Mouse (Mus musculus) hindbrain, embryonic 12.5 days (tissue): ENCODE results near the gene Tmem243. TPM values are rescaled to one million over a fixed set of nuclear protein-coding genes. Genes with fewer than 3 reads are reported as not detected.
"Not testable (repeated sequence)": the region's sequence is repeated elsewhere in the genome, so short reads cannot be mapped to it uniquely, and the experiment has no call there.

ENCODE experiments used
- ATAC-seq: fragments of 200-750 bp; cut with Nextera tagmentation; 2 replicates; pipeline ENCODE4 v1.8.0; 2017; ENCODE audit warnings: moderate TSS enrichment; ENCODE audit not compliant: low FRiP score
- H3K27ac ChIP-seq: fragments of 300-500 bp; sonication (generic); 2 replicates; pipeline ENCODE4 v1.5.1; 2016; ENCODE audit warnings: mild to moderate bottlenecking
- H3K27me3 ChIP-seq: fragments of 300-500 bp; sonication (generic); 2 replicates; pipeline ENCODE4 v1.6.1; 2016; ENCODE audit warnings: mild to moderate bottlenecking
- H3K36me3 ChIP-seq: fragments of 300-500 bp; sonication (generic); 2 replicates; pipeline ENCODE4 v1.6.1; 2016; ENCODE audit warnings: mild to moderate bottlenecking
- H3K4me1 ChIP-seq: fragments of 300-500 bp; sonication (generic); 2 replicates; pipeline ENCODE4 v1.6.1; 2016
- H3K4me2 ChIP-seq: fragments of 300-500 bp; sonication (generic); replicated peaks from 2 replicates; pipeline ENCODE4 v1.6.1; 2016; ENCODE audit warnings: mild to moderate bottlenecking
- H3K4me3 ChIP-seq: fragments of 300-500 bp; sonication (generic); 2 replicates; pipeline ENCODE4 v1.5.1; 2016; ENCODE audit warnings: mild to moderate bottlenecking
- H3K9ac ChIP-seq: fragments of 300-500 bp; sonication (generic); 2 replicates; pipeline ENCODE4 v1.6.1; 2016; ENCODE audit warnings: mild to moderate bottlenecking, moderate library complexity
- H3K9me3 ChIP-seq: fragments of 300-500 bp; sonication (generic); replicated peaks from 2 replicates; pipeline ENCODE4 v1.6.1; 2016; ENCODE audit warnings: mild to moderate bottlenecking
- WGBS: fragments of 180-500 bp; shearing (Covaris S2); methylation state at CpG from one replicate; pipeline ENCODE4 v1.1.7; 2016; 5-methylcytosine and 5-hydroxymethylcytosine counted together
- polyA plus RNA-seq: library from polyadenylated mRNA; unstranded; fragments of >200 nt; fragmentation: Nextera tagmentation; extraction: Ambion mirVana; gene quantifications from 2 replicates; pipeline ENCODE4 v1.2.1, GENCODE M21; 2016

Gene Tmem243
- polyA plus RNA-seq, 1 experiment from 2014 or later = 22.0 TPM

- Histone ChIP-seq H3K4me3 (peak within 1 kb of the TSS; percentile 97), H3K4me2 (peak within 1 kb of the TSS; percentile 76), H3K9me3 (no peaks in the 10 kb centered on the region), H3K36me3 (no peaks in the 10 kb centered on the region), H3K27me3 (no peaks in the 10 kb centered on the region), H3K9ac (peak within 1 kb of the TSS; percentile 97), H3K4me1 (peaks cover 17% of the 10 kb centered on the region), H3K27ac (peak within 1 kb of the TSS; percentile 100)
- WGBS = under 1% methylated on average over 55 of the region's 64 CpGs
- ATAC-seq = peak; percentile 97
These were observed 61.1 kb downstream of the Tmem243 start, which contains the start of gene Dmtf1 for GRCm38 (mm10) chr5:9161456-9162041. Gene Dmtf1, minus strand, starts transcription at chr5:9161776.

- Histone ChIP-seq H3K4me1 (peaks cover 12% of the 10 kb centered on the region), H3K9ac (peak overlapping the region; percentile 74), H3K27ac (peak overlapping the region; percentile 100), H3K27me3 (no peaks in the 10 kb centered on the region), H3K4me2 (peak overlapping the region; percentile 76), H3K4me3 (peak overlapping the region; percentile 97), H3K36me3 (no peaks in the 10 kb centered on the region), H3K9me3 (no peaks in the 10 kb centered on the region)
- peak; percentile 44 for ATAC-seq
- 18% methylated on average over 7 of the region's 7 CpGs for WGBS
These were observed 61.6 kb downstream of the Tmem243 start for GRCm38 (mm10) chr5:9162088-9162487.

GRCm38 (mm10) chr5:9163411-9163810 lies 62.9 kb downstream of the Tmem243 start:
- Histone ChIP-seq H3K9ac (no peak overlapping the region), H3K36me3 (no peaks in the 10 kb centered on the region), H3K9me3 (no peaks in the 10 kb centered on the region), H3K4me1 (peaks cover 7% of the 10 kb centered on the region; the same call in 1 of the 2 replicates), H3K27ac (no peak overlapping the region), H3K4me2 (no peak overlapping the region), H3K27me3 (no peaks in the 10 kb centered on the region), H3K4me3 (no peak overlapping the region)
- 94% methylated on average over 3 of the region's 3 CpGs for WGBS
- no peak for ATAC-seq

- H3K4me3 ChIP-seq, H3K27ac ChIP-seq, H3K4me1 ChIP-seq, H3K9ac ChIP-seq, H3K27me3 ChIP-seq, H3K36me3 ChIP-seq, ATAC-seq, H3K9me3 ChIP-seq, H3K4me2 ChIP-seq: not testable (repeated sequence)
- 91% methylated on average over 10 of the region's 10 CpGs for WGBS
These were observed 64.7 kb downstream of the Tmem243 start for GRCm38 (mm10) chr5:9165151-9165550.

- Histone ChIP-seq H3K4me3 (no peak overlapping the region), H3K9ac (no peak overlapping the region), H3K27ac (no peak overlapping the region), H3K9me3 (no peaks in the 10 kb centered on the region), H3K4me1 (peaks cover 5% of the 10 kb centered on the region; the same call in 1 of the 2 replicates), H3K27me3 (no peaks in the 10 kb centered on the region), H3K4me2 (no peak overlapping the region), H3K36me3 (no peaks in the 10 kb centered on the region)
- no peak for ATAC-seq
- WGBS = 79% methylated on average over 8 of the region's 8 CpGs
These were observed 65.9 kb downstream of the Tmem243 start for GRCm38 (mm10) chr5:9166366-9166765.

- not testable (repeated sequence) for ATAC-seq, H3K4me1 ChIP-seq
- 81% methylated on average over 5 of the region's 5 CpGs for WGBS
These were observed 69.0 kb downstream of the Tmem243 start for GRCm38 (mm10) chr5:9169328-9170005.

GRCm38 (mm10) chr5:9173295-9173694 lies 72.8 kb downstream of the Tmem243 start:
- no peaks in the 10 kb centered on the region for H3K36me3 ChIP-seq
- H3K27me3 ChIP-seq = no peaks in the 10 kb centered on the region
- H3K4me3 ChIP-seq = no peak overlapping the region
- no peak for ATAC-seq
- no peaks in the 10 kb centered on the region for H3K9me3 ChIP-seq
- H3K4me1 ChIP-seq = no peaks in the 10 kb centered on the region
- WGBS = 88% methylated on average over 2 of the region's 2 CpGs
- no peak overlapping the region for H3K4me2 ChIP-seq
- H3K27ac ChIP-seq = no peak overlapping the region
- no peak overlapping the region for H3K9ac ChIP-seq

More at GRCm38 (mm10) chr5:9169328-9170005, 69.0 kb downstream of the Tmem243 start:
- not testable (repeated sequence) for H3K9ac ChIP-seq, H3K9me3 ChIP-seq, H3K4me2 ChIP-seq, H3K36me3 ChIP-seq, H3K27me3 ChIP-seq, H3K4me3 ChIP-seq, H3K27ac ChIP-seq

GRCm38 (mm10) chr5:9186467-9186866 lies 86.0 kb downstream of the Tmem243 start:
- H3K4me2 ChIP-seq = no peak overlapping the region
- H3K4me3 ChIP-seq = no peak overlapping the region
- H3K9me3 ChIP-seq = no peaks in the 10 kb centered on the region
- no peak overlapping the region for H3K27ac ChIP-seq
- no peaks in the 10 kb centered on the region for H3K36me3 ChIP-seq
- no peak overlapping the region for H3K9ac ChIP-seq
- H3K4me1 ChIP-seq = no peaks in the 10 kb centered on the region
- no peak for ATAC-seq
- no peaks in the 10 kb centered on the region for H3K27me3 ChIP-seq
- WGBS = 68% methylated on average over 1 of the region's 1 CpGs

Other genes starting within 250 kb of the Tmem243 start
- gene Abcb4, start 207.0 kb upstream of the Tmem243 start, polyA plus RNA-seq = 0.39 and 1.3 TPM in 2 replicates
- gene Crot, start 103.3 kb upstream of the Tmem243 start, polyA plus RNA-seq = 31.4 and 34.2 TPM in 2 replicates
- gene Dmtf1, start 61.1 kb downstream of the Tmem243 start, polyA plus RNA-seq = 71.0 and 79.5 TPM in 2 replicates
- gene 9330182L06Rik, start 165.4 kb downstream of the Tmem243 start, polyA plus RNA-seq = 12.4 and 14.4 TPM in 2 replicates